Mouse (Mus musculus): ENCODE results near the gene Hs3st5. TPM values are rescaled to one million over a fixed set of nuclear protein-coding genes. Genes with fewer than 3 reads are reported as not detected.

Gene Hs3st5
- polyA plus RNA-seq, 2 experiments, result 0.96 to 1.8 TPM

GRCm38 (mm10) chr10:36556128-36556527 is 49.5 kb downstream of the Hs3st5 start:
- Histone ChIP-seq H3K27ac (replicated peaks; ENCODE audit: low read depth, low read length) (no peak overlapping the region), H3K9ac (ENCODE audit: low read depth, low read length, severe bottlenecking) (no peak overlapping the region), H3K4me3 (replicated peaks; ENCODE audit: low read length) (no peak overlapping the region), H3K27me3 (ENCODE audit: control insufficient read depth, insufficient read depth, low read length) (no peaks in the 10 kb centered on the region), H3K4me1 (ENCODE audit: control insufficient read depth, insufficient read depth, low read length) (no peaks in the 10 kb centered on the region), H3K9me3 (ENCODE audit: control insufficient read depth, low read length) (no peaks in the 10 kb centered on the region), H3K4me2 (replicated peaks; ENCODE audit: low read depth, low read length, severe bottlenecking) (no peak overlapping the region), H3K36me3 (ENCODE audit: control insufficient read depth, insufficient read depth, low read length) (no peaks in the 10 kb centered on the region)
- DNase-seq (ENCODE audit: low spot score) (no peak), ATAC-seq (ENCODE audit: low FRiP score, low read depth) (no peak)
- 84% methylated on average over 2 of the region's 2 CpGs for WGBS
- no peak for TF ChIP-seq POLR2A (IDR thresholded peaks at IDR 0.05; ENCODE audit: borderline replicate concordance, extremely low read depth, insufficient read depth, insufficient read length)

DNA sequence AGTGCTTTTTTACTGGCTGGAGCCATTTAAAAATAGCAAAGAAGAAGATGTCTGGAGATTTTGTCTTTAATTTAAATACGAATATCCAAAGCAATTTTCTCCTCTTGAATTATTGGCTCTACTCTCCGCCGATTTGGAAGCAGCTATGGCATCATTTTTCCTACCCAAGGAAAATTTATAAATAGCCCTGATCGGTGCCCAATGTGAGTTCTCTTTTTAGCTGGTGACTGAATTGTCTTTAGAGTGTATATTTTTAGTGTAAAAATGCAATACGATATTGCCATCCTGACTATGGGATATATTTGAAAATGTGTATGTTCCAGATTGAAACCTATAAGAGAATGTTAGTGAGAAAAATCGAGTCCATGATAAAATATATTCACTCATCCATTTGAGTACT is 51.1 kb downstream of the Hs3st5 start:
- TF ChIP-seq POLR2A (IDR thresholded peaks at IDR 0.05; ENCODE audit: borderline replicate concordance, extremely low read depth, insufficient read depth, insufficient read length), result no peak
- no peaks in the 10 kb centered on the region for H3K9me3 ChIP-seq (ENCODE audit: control insufficient read depth, low read length)
- 88% methylated on average over 6 of the region's 6 CpGs for WGBS
- H3K9ac ChIP-seq (ENCODE audit: low read depth, low read length, severe bottlenecking), result no peak overlapping the region
- no peaks in the 10 kb centered on the region for H3K36me3 ChIP-seq (ENCODE audit: control insufficient read depth, insufficient read depth, low read length)
- H3K4me1 ChIP-seq (ENCODE audit: control insufficient read depth, insufficient read depth, low read length), result no peaks in the 10 kb centered on the region
- H3K4me2 ChIP-seq (replicated peaks; ENCODE audit: low read depth, low read length, severe bottlenecking), result no peak overlapping the region
- no peaks in the 10 kb centered on the region for H3K27me3 ChIP-seq (ENCODE audit: control insufficient read depth, insufficient read depth, low read length)
- no peak overlapping the region for H3K4me3 ChIP-seq (replicated peaks; ENCODE audit: low read length)
- H3K27ac ChIP-seq (replicated peaks; ENCODE audit: low read depth, low read length), result no peak overlapping the region
- DNase-seq (ENCODE audit: low spot score), result no peak
- ATAC-seq (ENCODE audit: low FRiP score, low read depth), result no peak

DNA sequence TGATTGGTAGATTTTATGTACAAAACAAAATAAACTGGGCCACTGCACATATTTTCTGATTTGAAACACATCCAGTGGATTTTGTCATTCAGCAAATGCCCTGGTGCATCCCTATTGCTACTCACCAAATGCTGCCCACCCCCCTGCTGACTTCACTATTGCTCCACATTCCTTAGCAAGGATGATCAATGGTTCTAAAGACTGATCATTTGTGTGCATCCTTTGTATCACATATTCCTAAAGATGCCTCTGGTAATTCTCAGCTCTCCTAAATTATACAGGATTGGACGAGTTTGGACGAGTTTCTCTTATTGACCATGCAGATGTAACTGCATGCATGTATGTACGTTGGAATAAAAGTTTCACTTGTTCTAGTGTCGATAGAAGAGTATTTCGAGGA is 52.1 kb downstream of the Hs3st5 start:
- no peak for ATAC-seq (ENCODE audit: low FRiP score, low read depth)
- H3K27me3 ChIP-seq (ENCODE audit: control insufficient read depth, insufficient read depth, low read length), result no peaks in the 10 kb centered on the region
- H3K4me2 ChIP-seq (replicated peaks; ENCODE audit: low read depth, low read length, severe bottlenecking), result no peak overlapping the region
- H3K9ac ChIP-seq (ENCODE audit: low read depth, low read length, severe bottlenecking), result no peak overlapping the region
- no peak for DNase-seq (ENCODE audit: low spot score)
- H3K4me1 ChIP-seq (ENCODE audit: control insufficient read depth, insufficient read depth, low read length), result no peaks in the 10 kb centered on the region
- no peak for TF ChIP-seq POLR2A (IDR thresholded peaks at IDR 0.05; ENCODE audit: borderline replicate concordance, extremely low read depth, insufficient read depth, insufficient read length)
- 79% methylated on average over 5 of the region's 5 CpGs for WGBS
- no peaks in the 10 kb centered on the region for H3K36me3 ChIP-seq (ENCODE audit: control insufficient read depth, insufficient read depth, low read length)
- no peak overlapping the region for H3K27ac ChIP-seq (replicated peaks; ENCODE audit: low read depth, low read length)
- H3K9me3 ChIP-seq (ENCODE audit: control insufficient read depth, low read length), result no peaks in the 10 kb centered on the region
- no peak overlapping the region for H3K4me3 ChIP-seq (replicated peaks; ENCODE audit: low read length)

DNA sequence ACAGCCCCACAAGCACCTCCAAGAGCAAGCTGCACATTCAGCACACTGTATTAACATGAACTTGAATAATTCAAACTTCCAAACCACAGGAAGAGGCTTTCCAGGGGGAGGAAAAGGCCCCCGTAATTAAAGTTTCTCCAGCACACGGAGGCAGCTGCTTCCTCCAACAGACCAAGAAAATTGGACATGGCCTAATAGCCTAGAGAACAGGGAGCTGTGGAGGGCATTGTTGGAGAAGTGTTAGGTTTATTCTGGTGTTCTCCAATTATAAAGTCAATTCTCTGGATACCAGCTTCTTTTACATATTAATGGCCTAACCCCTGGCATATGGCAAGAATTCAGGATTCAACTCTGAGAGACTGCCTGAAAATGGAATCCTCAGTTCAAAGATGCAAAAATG is 60.6 kb downstream of the Hs3st5 start:
- H3K4me1 ChIP-seq (ENCODE audit: control insufficient read depth, insufficient read depth, low read length), result no peaks in the 10 kb centered on the region
- TF ChIP-seq POLR2A (IDR thresholded peaks at IDR 0.05; ENCODE audit: borderline replicate concordance, extremely low read depth, insufficient read depth, insufficient read length), result no peak
- H3K9me3 ChIP-seq (ENCODE audit: control insufficient read depth, low read length), result no peaks in the 10 kb centered on the region
- H3K4me2 ChIP-seq (replicated peaks; ENCODE audit: low read depth, low read length, severe bottlenecking), result no peak overlapping the region
- no peak overlapping the region for H3K9ac ChIP-seq (ENCODE audit: low read depth, low read length, severe bottlenecking)
- DNase-seq (ENCODE audit: low spot score) (no peak), ATAC-seq (ENCODE audit: low FRiP score, low read depth) (no peak)
- no peaks in the 10 kb centered on the region for H3K27me3 ChIP-seq (ENCODE audit: control insufficient read depth, insufficient read depth, low read length)
- H3K36me3 ChIP-seq (ENCODE audit: control insufficient read depth, insufficient read depth, low read length), result no peaks in the 10 kb centered on the region
- 32% methylated on average over 2 of the region's 2 CpGs for WGBS
- no peak overlapping the region for H3K27ac ChIP-seq (replicated peaks; ENCODE audit: low read depth, low read length)
- no peak overlapping the region for H3K4me3 ChIP-seq (replicated peaks; ENCODE audit: low read length)

GRCm38 (mm10) chr10:36572540-36572939 is 65.9 kb downstream of the Hs3st5 start:
- no peaks in the 10 kb centered on the region for H3K27me3 ChIP-seq (ENCODE audit: control insufficient read depth, insufficient read depth, low read length)
- no peak for ATAC-seq (ENCODE audit: low FRiP score, low read depth)
- no peak for TF ChIP-seq POLR2A (IDR thresholded peaks at IDR 0.05; ENCODE audit: borderline replicate concordance, extremely low read depth, insufficient read depth, insufficient read length)
- H3K27ac ChIP-seq (replicated peaks; ENCODE audit: low read depth, low read length), result no peak overlapping the region
- H3K9ac ChIP-seq (ENCODE audit: low read depth, low read length, severe bottlenecking), result no peak overlapping the region
- DNase-seq (ENCODE audit: low spot score), result no peak
- WGBS, result 38% methylated on average over 3 of the region's 3 CpGs
- H3K36me3 ChIP-seq (ENCODE audit: control insufficient read depth, insufficient read depth, low read length), result no peaks in the 10 kb centered on the region
- H3K4me2 ChIP-seq (replicated peaks; ENCODE audit: low read depth, low read length, severe bottlenecking), result no peak overlapping the region
- no peaks in the 10 kb centered on the region for H3K9me3 ChIP-seq (ENCODE audit: control insufficient read depth, low read length)
- H3K4me1 ChIP-seq (ENCODE audit: control insufficient read depth, insufficient read depth, low read length), result no peaks in the 10 kb centered on the region
- H3K4me3 ChIP-seq (replicated peaks; ENCODE audit: low read length), result no peak overlapping the region

Data from limb, embryonic 14.5 days (tissue).